ENCODE assay signal across 8 mouse cellular contexts in the genomic region with DNA sequence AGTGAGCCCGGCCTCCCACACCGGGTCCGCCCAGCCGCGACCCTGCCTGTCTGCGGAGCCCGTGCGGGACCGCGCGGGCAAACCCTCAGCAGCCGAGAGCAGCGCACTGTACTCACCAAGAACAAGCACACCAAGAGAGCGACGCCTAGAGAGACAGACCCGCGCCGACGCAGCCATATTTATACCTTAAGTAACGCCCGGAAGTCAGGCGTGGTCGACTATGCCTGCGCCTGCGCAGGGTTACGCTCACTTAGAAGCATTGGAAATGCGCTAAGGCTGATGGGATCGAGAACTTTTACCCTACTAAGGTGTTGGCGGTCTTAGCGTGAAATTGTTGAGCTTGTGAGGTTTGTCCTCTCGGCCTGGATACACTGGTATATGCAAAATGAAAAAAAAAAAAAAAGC. TPM values are rescaled to one million over a fixed set of nuclear protein-coding genes. Genes with fewer than 3 reads are reported as not detected.
A peak's percentile ranks its signal among the peaks of the same experiment; 100 is the strongest.
DNase-seq lines count a peak whose midpoint lies in the region; ATAC-seq and TF ChIP-seq lines count a peak whose summit lies in the region.

Gene Rcc1, minus strand, starts transcription at position 125 of the 405 bp plus-strand sequence.

- TF ChIP-seq CTCF in layer of hippocampus, adult 2 months (conservative IDR thresholded peaks at IDR 0.05), result peak; percentile 24; the same call in 1 of the 2 replicates
- peak; percentile 34 for TF ChIP-seq CTCF in lung, embryonic 14.5 days (IDR thresholded peaks at IDR 0.05; ENCODE audit: low read depth)
- no peak for TF ChIP-seq CTCF in olfactory bulb, adult 2 months (IDR thresholded peaks at IDR 0.05; ENCODE audit: insufficient read depth, low read depth, low read length)
- TF ChIP-seq CTCF in thymus, adult 2 months (IDR thresholded peaks at IDR 0.05; ENCODE audit: borderline replicate concordance, control insufficient read depth, extremely low read depth, insufficient read depth, low read length, poor library complexity), result peak; percentile 38; the same call in 1 of the 2 replicates

- intact Hi-C loops in heart, postnatal 36 days (cut with DNase I), result loop anchor here (2.0 to 5.0 kb wide), 4 partner anchors 57 to 157 kb away; partner anchors contain the start of genes Med18, Sesn2 and Ythdf2

- peak within 1 kb of the TSS; percentile 81 to 89 for H3K4me3 ChIP-seq in ES-E14 (ENCODE audit: insufficient read depth in 1 of 2, low read depth in 1 of 2, low read length in 2 of 2, poor library complexity in 1 of 2, severe bottlenecking in 1 of 2)
- H3K4me3 ChIP-seq in forebrain, embryonic 15.5 days, result peak within 1 kb of the TSS; percentile 92
- peak within 1 kb of the TSS; percentile 76 for H3K4me3 ChIP-seq in layer of hippocampus, adult 2 months
- peak within 1 kb of the TSS; percentile 85 for H3K4me3 ChIP-seq in lung, embryonic 14.5 days (ENCODE audit: low read depth, low read length)
- peak within 1 kb of the TSS; percentile 89 for H3K4me3 ChIP-seq in olfactory bulb, adult 2 months (ENCODE audit: insufficient read depth, low read depth, low read length)
- peak within 1 kb of the TSS; percentile 90 for H3K4me3 ChIP-seq in thymus, adult 2 months (ENCODE audit: control insufficient read depth, insufficient read depth, low read length)

- no peaks in the 10 kb centered on the region for H3K27me3 ChIP-seq in forebrain, embryonic 15.5 days
- no peaks in the 10 kb centered on the region for H3K27me3 ChIP-seq in lung, embryonic 14.5 days (ENCODE audit: insufficient read depth, low read length)
- H3K27me3 ChIP-seq in thymus, adult 2 months (ENCODE audit: control insufficient read depth, insufficient read depth, low read length), result no peaks in the 10 kb centered on the region

- H3K9me3 ChIP-seq in ES-E14 (ENCODE audit: control insufficient read depth, insufficient read depth, low read depth, low read length), result no peaks in the 10 kb centered on the region
- no peaks in the 10 kb centered on the region for H3K9me3 ChIP-seq in forebrain, embryonic 15.5 days
- no peaks in the 10 kb centered on the region for H3K9me3 ChIP-seq in lung, embryonic 14.5 days (ENCODE audit: low read depth, low read length)

- peak; percentile 91 for DNase-seq in ES-E14 (ENCODE audit: low read depth, low spot score)
- peak; percentile 86 for DNase-seq in cerebellum, adult 11-12 months
- peak; percentile 90 to 95 for DNase-seq in heart, postnatal 36 days
- peak; percentile 84 to 86 for DNase-seq in layer of hippocampus, adult 2 months (ENCODE audit: low spot score in 2 of 2)
- DNase-seq in lung, embryonic 14.5 days, result peak; percentile 98
- DNase-seq in thymus, adult 2 months, result peak; percentile 93

- H3K9ac ChIP-seq in ES-E14 (ENCODE audit: insufficient read depth, low read depth, low read length, poor library complexity, severe bottlenecking), result peak within 1 kb of the TSS; percentile 97
- H3K9ac ChIP-seq in forebrain, embryonic 15.5 days (replicated peaks), result peak within 1 kb of the TSS; percentile 94
- peak within 1 kb of the TSS; percentile 96 for H3K9ac ChIP-seq in lung, embryonic 14.5 days

- H3K4me2 ChIP-seq in forebrain, embryonic 15.5 days (replicated peaks), result peak within 1 kb of the TSS; percentile 94
- peak within 1 kb of the TSS; percentile 77 for H3K4me2 ChIP-seq in lung, embryonic 14.5 days

- peaks cover 23% of the 10 kb centered on the region for H3K36me3 ChIP-seq in ES-E14 (ENCODE audit: control insufficient read depth, insufficient read depth, low read length, poor library complexity, severe bottlenecking)
- H3K36me3 ChIP-seq in forebrain, embryonic 15.5 days, result peaks cover 13% of the 10 kb centered on the region; the same call in 1 of the 2 replicates
- peaks cover 44% of the 10 kb centered on the region for H3K36me3 ChIP-seq in lung, embryonic 14.5 days (ENCODE audit: insufficient read depth)
- peaks cover 13% of the 10 kb centered on the region; the same call in 1 of the 2 replicates for H3K36me3 ChIP-seq in thymus, adult 2 months (ENCODE audit: control insufficient read depth, insufficient read depth, low read length)

- H3K27ac ChIP-seq in ES-E14 (ENCODE audit: insufficient read depth, low read depth, low read length, poor library complexity, severe bottlenecking), result peak within 1 kb of the TSS; percentile 96
- peak within 1 kb of the TSS; percentile 92 for H3K27ac ChIP-seq in forebrain, embryonic 15.5 days (replicated peaks)
- H3K27ac ChIP-seq in layer of hippocampus, adult 2 months, result peak within 1 kb of the TSS; percentile 96
- peak within 1 kb of the TSS; percentile 94 for H3K27ac ChIP-seq in lung, embryonic 14.5 days (ENCODE audit: low read depth)
- H3K27ac ChIP-seq in olfactory bulb, adult 2 months (ENCODE audit: insufficient read depth, low read depth, low read length), result peak within 1 kb of the TSS; percentile 88
- H3K27ac ChIP-seq in thymus, adult 2 months (ENCODE audit: control insufficient read depth, insufficient read depth, low read length), result peak within 1 kb of the TSS; percentile 67

- under 1% methylated on average over 31 of the region's 31 CpGs for WGBS in forebrain, embryonic 15.5 days
- under 1% methylated on average over 31 of the region's 31 CpGs for WGBS in lung, embryonic 14.5 days
- under 1% methylated on average over 31 of the region's 31 CpGs for WGBS in olfactory bulb, adult 2 months
- under 1% methylated on average over 31 of the region's 31 CpGs for WGBS in thymus, adult 2 months

- H3K4me1 ChIP-seq in ES-E14 (ENCODE audit: control insufficient read depth in 2 of 2, insufficient read depth in 2 of 2, low read length in 2 of 2, poor library complexity in 1 of 2), result peaks cover 2 to 5% of the 10 kb centered on the region in 2 experiments; a peak in 2 of 4 replicates
- H3K4me1 ChIP-seq in forebrain, embryonic 15.5 days, result peaks cover 18% of the 10 kb centered on the region
- peaks cover 5% of the 10 kb centered on the region; the same call in 1 of the 2 replicates for H3K4me1 ChIP-seq in lung, embryonic 14.5 days (ENCODE audit: insufficient read depth)
- peaks cover 3% of the 10 kb centered on the region; the same call in 1 of the 2 replicates for H3K4me1 ChIP-seq in olfactory bulb, adult 2 months (ENCODE audit: control insufficient read depth, insufficient read depth, low read length)
- H3K4me1 ChIP-seq in thymus, adult 2 months (replicated peaks; ENCODE audit: control insufficient read depth, insufficient read depth, low read length), result peaks cover 5% of the 10 kb centered on the region

- peak; percentile 93 for TF ChIP-seq POLR2A in olfactory bulb, adult 2 months (IDR thresholded peaks at IDR 0.05; ENCODE audit: insufficient read depth, low read depth, low read length)
- TF ChIP-seq POLR2A in thymus, adult 2 months (IDR thresholded peaks at IDR 0.05; ENCODE audit: control insufficient read depth, extremely low read depth, insufficient read depth, low read length, poor library complexity), result peak; percentile 96

- peak; percentile 96 for ATAC-seq in forebrain, embryonic 15.5 days (replicated peaks)
- peak; percentile 93 for ATAC-seq in lung, embryonic 14.5 days (ENCODE audit: insufficient read depth)

- in situ Hi-C loops in ES-E14 (cut with MboI; ENCODE audit: low sequenced_read_pairs in 2 of 2, unreplicated experiment in 2 of 2), result no loop called here

TF ChIP-seq in ES-E14, 5 proteins besides CTCF, POLR2A, EP300 and RAD21:
- TF ChIP-seq MAFK (IDR thresholded peaks at IDR 0.05; ENCODE audit: insufficient read depth, low read depth, low read length) (no peak), ZC3H11A (IDR thresholded peaks at IDR 0.05; ENCODE audit: borderline replicate concordance, low read depth, low read length) (no peak), ZNF384 (IDR thresholded peaks at IDR 0.05; ENCODE audit: low read depth, low read length) (no peak), HCFC1 (IDR thresholded peaks at IDR 0.05; ENCODE audit: borderline replicate concordance, insufficient read depth, low read length) (peak; percentile 76; the same call in 1 of the 2 replicates)

RNA-seq across cellular contexts. Expression of gene Rcc1, which starts in this region (rescaled TPM):
- 107 and 117 TPM in 2 replicates for total RNA-seq in ES-E14 (2012; rRNA removed)
- 53.3 and 55.1 TPM in 2 replicates for polyA plus RNA-seq in forebrain, embryonic 15.5 days (2015; fragmentation: Nextera tagmentation; extraction: Ambion mirVana)
- 1 to 10 TPM; 6.4 to 7.2 TPM for total RNA-seq in heart, postnatal 36 days (2021)
- 10 to 100 TPM; 12.8 to 13.6 TPM for total RNA-seq in layer of hippocampus, adult 2 months (2021)
- polyA plus RNA-seq in lung, embryonic 14.5 days (2014; fragmentation: Nextera tagmentation; extraction: Ambion mirVana), result 67.5 and 77.0 TPM in 2 replicates
- not detected in 2 replicates for polyA plus RNA-seq in olfactory bulb, adult 2 months (2012; ENCODE audit: insufficient read depth, insufficient read length, low replicate concordance, missing spikeins)
- 31.9 and 40.8 TPM in 2 replicates for polyA plus RNA-seq in thymus, adult 2 months (2012; rRNA removed)

Comparison
In these comparisons a context has a peak if more than half of its experiments do, and no peak if none do; other contexts are left out.
1. Peak in every context shown above with its lines: DNase-seq, ATAC-seq, H3K4me3 ChIP-seq and H3K27ac ChIP-seq.